Mouse (Mus musculus) midbrain, embryonic 12.5 days (tissue): ENCODE measurements at regions not wholly inside any gene's neighbourhood (a gene's known extent, or its start where the extent isn't known, plus 50 kb on each side); places are given as distances from the start of the nearest gene placed in this dataset.

Source experiments
- ATAC-seq: fragments of 200-750 bp; cut with Nextera tagmentation; 2 replicates; pipeline ENCODE4 v1.8.0; 2017; ENCODE audit warnings: low read depth, moderate TSS enrichment, moderate library complexity; ENCODE audit not compliant: low FRiP score
- H3K27ac ChIP-seq: fragments of 300-500 bp; sonication (generic); replicated peaks from 2 replicates; pipeline ENCODE4 v1.5.1; 2016; ENCODE audit warnings: mild to moderate bottlenecking
- H3K27me3 ChIP-seq: fragments of 300-500 bp; sonication (generic); 2 replicates; pipeline ENCODE4 v1.6.1; 2016; ENCODE audit warnings: mild to moderate bottlenecking
- H3K36me3 ChIP-seq: fragments of 300-500 bp; sonication (generic); 2 replicates; pipeline ENCODE4 v1.6.1; 2016
- H3K4me1 ChIP-seq: fragments of 300-500 bp; sonication (generic); 2 replicates; pipeline ENCODE4 v1.6.1; 2016
- H3K4me2 ChIP-seq: fragments of 300-500 bp; sonication (generic); replicated peaks from 2 replicates; pipeline ENCODE4 v1.6.1; 2016; ENCODE audit warnings: mild to moderate bottlenecking, moderate library complexity
- H3K4me3 ChIP-seq: fragments of 300-500 bp; sonication (generic); 2 replicates; pipeline ENCODE4 v1.5.1; 2016; ENCODE audit warnings: mild to moderate bottlenecking
- H3K9ac ChIP-seq: fragments of 300-500 bp; sonication (generic); replicated peaks from 2 replicates; pipeline ENCODE4 v1.6.1; 2016; ENCODE audit warnings: mild to moderate bottlenecking, moderate library complexity
- H3K9me3 ChIP-seq: fragments of 300-500 bp; sonication (generic); 2 replicates; pipeline ENCODE4 v1.6.1; 2016; ENCODE audit warnings: mild to moderate bottlenecking
- WGBS: fragments of 180-500 bp; shearing (Covaris S2); methylation state at CpG from one replicate; pipeline ENCODE4 v1.1.7; 2016; 5-methylcytosine and 5-hydroxymethylcytosine counted together

DNA sequence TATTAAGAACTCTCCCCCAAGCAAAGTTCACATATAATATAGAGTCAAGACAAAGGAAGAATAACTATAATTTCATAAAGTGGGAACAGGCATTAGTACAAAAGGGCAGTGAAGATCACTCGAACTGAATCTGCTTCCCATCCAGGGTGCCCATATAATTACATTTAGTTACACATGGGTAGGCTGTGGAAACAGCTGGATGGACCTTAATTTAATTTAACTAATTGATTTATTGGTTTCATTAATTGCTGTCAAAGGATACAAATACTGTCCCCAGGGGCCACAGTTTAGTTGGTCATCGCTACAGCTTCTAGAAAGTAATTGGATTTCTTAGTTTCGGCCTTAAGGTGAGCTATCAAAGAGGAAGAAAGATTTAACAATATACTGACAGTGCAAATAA is 91.4 kb upstream of the Col1a2 start:
- no peak for ATAC-seq
- no peaks in the 10 kb centered on the region for H3K36me3 ChIP-seq

DNA sequence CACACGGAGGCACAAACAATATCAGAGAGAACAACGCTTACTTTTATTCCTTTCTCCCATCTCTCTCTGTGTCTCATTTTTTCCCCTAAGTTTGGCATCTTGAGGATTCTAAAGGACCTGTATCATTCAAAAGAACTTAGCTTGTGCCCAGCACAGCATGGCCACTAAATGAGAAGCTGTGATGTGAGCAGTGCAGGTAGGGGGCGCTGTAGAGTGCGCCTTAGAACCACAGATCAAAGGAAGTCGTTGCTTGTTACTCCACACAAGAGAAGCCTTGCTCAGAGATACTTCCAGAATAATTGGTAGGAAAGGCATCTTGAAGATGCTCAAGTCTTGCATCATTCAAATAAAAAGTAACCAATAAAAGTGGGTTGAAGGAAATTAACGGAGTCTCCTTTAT is 90.4 kb upstream of the Col1a2 start:
- Histone ChIP-seq H3K27me3 (no peaks in the 10 kb centered on the region), H3K27ac (no peak overlapping the region), H3K9me3 (no peaks in the 10 kb centered on the region), H3K4me2 (no peak overlapping the region), H3K4me1 (peaks cover 8% of the 10 kb centered on the region; the same call in 1 of the 2 replicates), H3K36me3 (no peaks in the 10 kb centered on the region), H3K4me3 (no peak overlapping the region), H3K9ac (no peak overlapping the region)
- no peak for ATAC-seq
- WGBS, result 42% methylated on average over 6 of the region's 6 CpGs

More for the DNA sequence above, 91.4 kb upstream of the Col1a2 start:
- Histone ChIP-seq H3K27ac (no peak overlapping the region), H3K27me3 (no peaks in the 10 kb centered on the region), H3K4me2 (no peak overlapping the region), H3K4me3 (no peak overlapping the region), H3K4me1 (peaks cover 7% of the 10 kb centered on the region; the same call in 1 of the 2 replicates), H3K9ac (no peak overlapping the region), H3K9me3 (no peaks in the 10 kb centered on the region)
- 72% methylated on average over 3 of the region's 3 CpGs for WGBS

DNA sequence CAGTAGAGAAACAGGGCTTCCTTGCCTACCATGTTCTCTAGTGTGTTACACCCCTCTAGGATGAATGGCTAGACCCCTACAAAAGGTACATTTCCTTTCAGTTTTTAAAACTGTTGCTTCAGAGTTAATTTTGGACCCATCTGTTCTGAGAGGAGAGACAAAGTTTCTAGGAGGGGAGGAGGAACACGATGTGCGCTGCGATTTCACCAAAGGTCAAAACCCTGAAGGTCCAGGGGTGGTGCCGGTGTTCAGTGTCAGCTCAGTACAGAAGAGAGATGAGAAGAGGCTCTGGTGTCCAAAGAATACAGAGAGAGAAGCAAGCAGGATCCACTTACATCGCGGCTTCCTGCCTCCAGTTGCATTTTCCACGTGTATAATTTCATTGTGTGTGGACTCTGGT is 89.4 kb upstream of the Col1a2 start:
- H3K9ac ChIP-seq, result no peak overlapping the region
- WGBS, result 84% methylated on average over 7 of the region's 7 CpGs
- no peak overlapping the region for H3K4me2 ChIP-seq
- no peaks in the 10 kb centered on the region for H3K27me3 ChIP-seq
- no peaks in the 10 kb centered on the region for H3K9me3 ChIP-seq
- no peaks in the 10 kb centered on the region for H3K36me3 ChIP-seq
- H3K4me3 ChIP-seq, result no peak overlapping the region
- ATAC-seq, result no peak
- H3K27ac ChIP-seq, result no peak overlapping the region
- H3K4me1 ChIP-seq, result peaks cover 8% of the 10 kb centered on the region; the same call in 1 of the 2 replicates

DNA sequence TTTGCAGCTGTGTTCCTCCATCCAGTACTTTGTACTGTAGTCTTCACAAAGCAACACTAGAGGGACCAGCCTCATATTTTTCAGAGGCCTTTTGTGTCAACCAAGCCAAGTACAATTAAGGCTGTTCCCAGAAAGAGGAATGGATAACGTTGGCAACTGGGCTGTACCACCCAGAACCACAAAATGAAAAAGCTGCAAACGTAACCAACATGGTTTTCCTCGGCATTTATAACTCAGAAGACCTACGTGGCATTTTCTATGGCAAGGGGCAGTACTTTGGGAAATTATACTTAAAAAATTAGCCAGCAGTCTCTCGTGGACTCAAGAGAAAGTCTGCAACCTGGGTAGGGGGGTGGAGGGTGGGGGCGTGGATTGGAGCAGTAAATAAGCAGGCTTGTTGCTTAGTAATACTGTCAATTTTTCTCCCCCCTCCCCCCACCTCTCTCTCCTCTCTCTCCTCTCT is 87.3 kb upstream of the Col1a2 start:
- peak; percentile 60; the same call in 1 of the 2 replicates for ATAC-seq
- H3K9ac ChIP-seq, result no peak overlapping the region
- 0 out of 2 replicates have a peak overlapping the region, but pooled peaks have one; percentile 5 for H3K27ac ChIP-seq
- H3K4me1 ChIP-seq, result peaks cover 8% of the 10 kb centered on the region; the same call in 1 of the 2 replicates
- no peak overlapping the region for H3K4me3 ChIP-seq
- no peaks in the 10 kb centered on the region for H3K9me3 ChIP-seq
- H3K27me3 ChIP-seq, result no peaks in the 10 kb centered on the region
- WGBS, result 42% methylated on average over 6 of the region's 6 CpGs
- H3K4me2 ChIP-seq, result no peak overlapping the region
- no peaks in the 10 kb centered on the region for H3K36me3 ChIP-seq

DNA sequence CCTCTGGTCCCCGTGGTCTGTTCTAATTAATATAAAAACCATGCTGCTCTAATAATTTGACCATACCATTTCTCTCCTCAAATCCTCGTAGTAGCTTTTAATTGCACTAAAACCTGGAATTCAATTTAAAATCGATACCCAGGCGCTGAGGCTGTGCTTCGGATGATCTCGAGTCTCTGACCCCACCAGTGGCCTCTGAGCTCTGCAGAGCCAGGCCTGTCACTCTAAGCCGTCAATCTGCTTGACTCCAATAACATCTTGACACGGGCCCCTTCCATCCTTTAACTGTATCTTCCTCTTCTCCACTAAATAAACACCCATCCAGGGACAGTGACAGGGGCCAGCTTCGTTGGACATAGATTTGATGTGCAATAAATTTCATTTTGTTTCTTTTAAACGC is 86.2 kb upstream of the Col1a2 start:
- ATAC-seq, result no peak
- Histone ChIP-seq H3K4me2 (no peak overlapping the region), H3K27me3 (no peaks in the 10 kb centered on the region), H3K4me1 (peaks cover 8% of the 10 kb centered on the region; the same call in 1 of the 2 replicates), H3K4me3 (no peak overlapping the region), H3K9ac (no peak overlapping the region), H3K36me3 (no peaks in the 10 kb centered on the region), H3K9me3 (no peaks in the 10 kb centered on the region), H3K27ac (no peak overlapping the region)
- WGBS, result 56% methylated on average over 10 of the region's 10 CpGs

DNA sequence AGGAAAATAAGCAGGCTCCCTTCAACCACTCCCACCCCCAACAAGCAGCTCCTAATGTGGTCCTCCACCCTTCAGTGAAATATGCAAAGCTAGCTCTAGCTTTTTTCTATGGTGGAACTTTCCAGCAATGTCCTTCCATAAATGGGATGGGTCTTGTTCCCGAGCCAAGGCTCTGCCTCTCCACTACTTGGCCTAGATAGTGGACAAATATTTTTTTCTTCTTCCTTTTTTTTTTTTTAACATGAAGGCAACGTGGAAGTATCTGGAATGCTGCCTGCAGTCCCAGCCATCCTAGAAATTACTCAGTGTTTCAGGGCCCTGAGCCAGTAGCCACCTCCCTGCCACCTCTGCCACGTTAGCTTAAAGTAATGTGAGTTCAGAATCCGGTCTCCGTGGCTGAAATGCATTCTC is 85.7 kb upstream of the Col1a2 start:
- H3K4me3 ChIP-seq, result no peak overlapping the region
- H3K9ac ChIP-seq, result no peak overlapping the region
- no peaks in the 10 kb centered on the region for H3K36me3 ChIP-seq
- H3K4me1 ChIP-seq, result peaks cover 8% of the 10 kb centered on the region; the same call in 1 of the 2 replicates
- no peak for ATAC-seq
- no peak overlapping the region for H3K27ac ChIP-seq
- no peak overlapping the region for H3K4me2 ChIP-seq
- no peaks in the 10 kb centered on the region for H3K9me3 ChIP-seq
- 82% methylated on average over 5 of the region's 5 CpGs for WGBS
- H3K27me3 ChIP-seq, result no peaks in the 10 kb centered on the region

DNA sequence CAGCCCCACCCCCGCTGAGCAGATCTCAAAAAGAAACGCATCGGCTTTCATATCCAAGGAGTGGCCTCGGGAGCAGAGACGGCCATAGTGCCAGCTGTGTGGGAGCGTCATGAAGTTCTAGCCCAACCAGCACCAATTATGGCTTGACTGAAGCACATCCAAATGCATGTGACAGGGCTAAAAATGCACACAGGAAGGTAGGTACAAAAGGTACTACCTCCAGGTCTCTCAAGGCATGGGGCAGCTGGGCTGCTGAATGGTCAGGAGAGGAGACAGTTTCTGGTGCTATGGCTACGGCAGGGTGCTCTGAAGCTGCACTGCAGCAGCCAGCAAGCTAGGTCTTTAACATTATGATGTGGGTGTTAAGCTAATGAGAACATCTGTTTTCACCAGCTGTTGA is 83.1 kb upstream of the Col1a2 start:
- H3K9me3 ChIP-seq, result no peaks in the 10 kb centered on the region
- no peak overlapping the region for H3K9ac ChIP-seq
- 88% methylated on average over 7 of the region's 7 CpGs for WGBS
- ATAC-seq, result no peak
- no peaks in the 10 kb centered on the region for H3K36me3 ChIP-seq
- H3K27me3 ChIP-seq, result no peaks in the 10 kb centered on the region
- H3K27ac ChIP-seq, result no peak overlapping the region
- H3K4me2 ChIP-seq, result no peak overlapping the region
- H3K4me1 ChIP-seq, result peaks cover 8% of the 10 kb centered on the region; the same call in 1 of the 2 replicates
- H3K4me3 ChIP-seq, result no peak overlapping the region

DNA sequence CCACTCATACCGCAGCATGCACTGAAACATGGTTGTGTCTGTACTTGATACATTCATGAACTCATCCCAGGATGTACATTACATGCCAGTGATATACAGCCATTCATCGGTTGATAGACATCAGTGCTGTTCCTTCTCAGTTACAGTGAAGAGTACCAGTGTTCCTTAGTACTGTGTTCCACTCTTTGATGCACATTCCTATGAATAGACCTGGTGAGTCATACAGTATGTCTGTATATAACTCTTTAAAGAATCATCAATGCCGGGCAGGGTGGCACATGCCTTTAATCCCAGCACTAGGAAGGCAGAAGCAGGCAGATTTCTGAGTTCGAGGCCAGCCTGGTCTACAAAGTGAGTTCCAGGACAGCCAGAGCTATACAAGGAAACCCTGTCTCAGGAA is 77.5 kb upstream of the Col1a2 start:
- Histone ChIP-seq H3K4me2 (no peak overlapping the region), H3K9me3 (no peaks in the 10 kb centered on the region), H3K4me3 (no peak overlapping the region), H3K27ac (no peak overlapping the region), H3K27me3 (no peaks in the 10 kb centered on the region), H3K36me3 (no peaks in the 10 kb centered on the region), H3K4me1 (no peaks in the 10 kb centered on the region), H3K9ac (no peak overlapping the region)
- WGBS, result 97% methylated on average over 4 of the region's 4 CpGs
- no peak for ATAC-seq

DNA sequence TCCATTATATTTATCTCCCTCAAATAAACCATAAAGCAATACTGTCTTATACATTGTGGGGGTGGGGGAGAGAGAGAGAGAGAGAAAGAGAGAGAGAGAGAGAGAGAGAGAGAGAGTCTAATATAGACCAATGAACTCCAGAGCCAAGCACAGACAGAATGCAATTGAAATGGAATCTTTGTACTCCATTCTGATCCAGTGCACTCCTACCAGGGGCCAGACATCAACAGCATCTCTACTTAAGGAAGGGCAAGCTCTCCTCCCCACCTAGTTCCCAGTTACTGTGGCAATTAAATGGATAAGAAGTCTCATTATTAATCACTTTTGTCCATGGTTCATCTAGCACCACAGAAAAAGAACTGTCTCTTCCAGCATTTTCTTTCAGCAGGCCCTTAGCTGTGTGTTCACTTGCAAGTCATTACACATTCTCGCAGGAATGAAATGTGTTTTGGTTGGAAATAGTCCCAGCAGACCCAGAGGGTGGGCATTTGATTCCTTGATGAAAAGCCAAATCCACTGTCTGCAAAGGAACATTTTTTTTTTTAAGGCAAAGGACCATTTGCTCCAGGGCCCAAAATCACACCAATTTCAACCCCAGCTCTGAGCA is 73.8 kb upstream of the Col1a2 start:
- Histone ChIP-seq H3K36me3 (no peaks in the 10 kb centered on the region), H3K27me3 (no peaks in the 10 kb centered on the region), H3K27ac (no peak overlapping the region), H3K4me3 (no peak overlapping the region), H3K9ac (no peak overlapping the region), H3K9me3 (no peaks in the 10 kb centered on the region), H3K4me2 (no peak overlapping the region), H3K4me1 (no peaks in the 10 kb centered on the region)
- 76% methylated on average over 1 of the region's 1 CpGs for WGBS
- ATAC-seq, result no peak

DNA sequence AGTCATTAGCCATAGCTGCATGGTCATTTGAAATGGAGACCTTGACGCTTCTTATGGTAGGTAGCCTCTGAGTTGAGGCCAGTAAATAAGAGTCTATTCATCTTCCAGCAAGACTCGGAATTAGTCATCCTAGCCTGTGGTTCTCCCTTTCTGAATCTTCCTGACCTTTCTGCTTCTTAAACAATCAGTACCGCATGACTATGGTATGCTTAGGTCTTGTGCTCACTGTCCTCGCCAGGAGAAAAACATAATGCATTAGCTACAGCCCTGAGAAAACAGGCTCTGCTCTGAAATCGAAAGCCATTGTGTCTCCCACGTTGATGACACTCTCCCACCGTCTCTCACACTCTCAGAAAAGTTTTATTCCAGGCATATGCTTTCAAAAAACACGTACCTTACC is 72.4 kb upstream of the Col1a2 start:
- no peak for ATAC-seq
- H3K27me3 ChIP-seq, result no peaks in the 10 kb centered on the region
- 86% methylated on average over 8 of the region's 8 CpGs for WGBS
- no peaks in the 10 kb centered on the region for H3K9me3 ChIP-seq
- H3K4me1 ChIP-seq, result no peaks in the 10 kb centered on the region
- no peaks in the 10 kb centered on the region for H3K36me3 ChIP-seq
- H3K27ac ChIP-seq, result no peak overlapping the region
- no peak overlapping the region for H3K4me3 ChIP-seq
- H3K9ac ChIP-seq, result no peak overlapping the region
- H3K4me2 ChIP-seq, result no peak overlapping the region

DNA sequence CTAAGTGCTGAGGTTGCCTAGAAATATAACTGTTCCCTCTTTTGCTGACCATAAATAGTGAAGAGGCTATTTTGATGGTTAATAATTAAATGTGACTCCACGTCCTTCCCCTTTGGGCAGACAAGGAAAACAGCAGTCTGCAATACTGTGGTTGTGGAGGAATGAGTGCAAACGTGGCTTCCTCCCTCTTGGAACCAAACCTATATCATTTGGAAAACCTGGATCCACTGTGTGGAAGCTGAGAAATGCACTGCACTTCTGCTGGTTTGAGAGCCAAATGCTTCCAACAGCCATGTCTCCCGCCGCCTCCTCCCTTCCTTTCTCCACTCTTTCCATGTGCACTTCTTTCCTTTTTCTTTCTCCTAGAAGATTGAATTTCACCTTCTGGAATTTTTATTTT is 68.2 kb upstream of the Col1a2 start:
- H3K4me1 ChIP-seq, result no peaks in the 10 kb centered on the region
- ATAC-seq, result no peak
- H3K36me3 ChIP-seq, result no peaks in the 10 kb centered on the region
- 80% methylated on average over 4 of the region's 4 CpGs for WGBS
- no peak overlapping the region for H3K9ac ChIP-seq
- H3K27me3 ChIP-seq, result no peaks in the 10 kb centered on the region
- H3K4me2 ChIP-seq, result no peak overlapping the region
- no peak overlapping the region for H3K4me3 ChIP-seq
- H3K9me3 ChIP-seq, result no peaks in the 10 kb centered on the region
- H3K27ac ChIP-seq, result no peak overlapping the region

DNA sequence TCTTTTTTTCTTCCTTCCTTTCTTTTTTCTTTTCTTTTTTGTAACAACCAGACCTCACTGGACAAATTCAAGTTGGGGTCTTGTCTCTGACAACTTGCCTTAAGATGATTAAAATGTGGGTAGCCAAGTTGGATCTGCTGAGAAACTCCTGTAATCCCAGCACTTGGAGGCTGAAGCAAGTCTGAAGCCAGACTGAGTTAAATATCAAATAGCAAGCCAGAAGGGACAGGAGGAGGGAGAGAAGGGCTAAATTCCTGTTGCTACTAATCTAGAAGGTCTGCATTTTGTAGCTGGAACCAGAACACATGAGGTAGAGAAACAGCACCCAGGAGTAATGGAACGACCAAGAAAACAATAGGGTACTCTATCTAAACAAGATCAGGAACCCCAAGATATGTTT is 67.7 kb upstream of the Col1a2 start:
- Histone ChIP-seq H3K4me1 (no peaks in the 10 kb centered on the region), H3K4me3 (no peak overlapping the region), H3K4me2 (no peak overlapping the region), H3K9ac (no peak overlapping the region), H3K27me3 (no peaks in the 10 kb centered on the region), H3K27ac (no peak overlapping the region), H3K36me3 (no peaks in the 10 kb centered on the region), H3K9me3 (no peaks in the 10 kb centered on the region)
- ATAC-seq, result no peak
- 82% methylated on average over 1 of the region's 1 CpGs for WGBS

DNA sequence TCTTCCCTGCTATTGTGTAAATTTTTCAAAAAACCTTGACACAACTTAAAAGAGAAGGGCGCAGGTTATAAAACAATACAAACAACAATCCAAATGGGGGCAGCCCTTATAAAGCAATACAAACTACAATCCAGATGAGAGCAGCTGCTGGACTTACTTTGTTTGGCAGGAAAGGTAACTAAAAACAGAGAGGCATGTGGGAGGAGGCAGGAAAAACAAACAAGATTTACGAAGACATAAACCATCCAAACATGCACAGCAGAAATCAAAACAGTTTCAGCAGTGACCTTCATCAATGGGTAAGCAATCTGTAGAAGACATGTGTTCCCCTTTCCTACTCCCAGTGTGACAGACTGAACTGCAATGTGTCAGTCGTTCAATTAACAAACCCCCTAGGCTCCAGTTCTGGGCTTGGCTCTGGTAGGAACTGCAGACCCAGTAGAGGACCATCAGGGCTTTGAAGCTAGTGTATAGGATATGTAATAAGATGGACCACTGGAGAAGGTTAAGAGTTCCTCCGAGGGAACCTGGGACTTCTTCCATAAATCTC is 62.9 kb upstream of the Col1a2 start:
- WGBS, result 83% methylated on average over 4 of the region's 4 CpGs
- no peak overlapping the region for H3K27ac ChIP-seq
- H3K9ac ChIP-seq, result no peak overlapping the region
- H3K27me3 ChIP-seq, result no peaks in the 10 kb centered on the region
- H3K36me3 ChIP-seq, result no peaks in the 10 kb centered on the region
- H3K9me3 ChIP-seq, result no peaks in the 10 kb centered on the region
- no peak for ATAC-seq
- H3K4me2 ChIP-seq, result no peak overlapping the region
- 0 out of 2 replicates have a peak, but pooled peaks cover 2% of the 10 kb centered on the region for H3K4me1 ChIP-seq
- H3K4me3 ChIP-seq, result no peak overlapping the region
